Mouse (Mus musculus) kidney, adult 2 months (tissue): ENCODE measurements around the gene Gstm2. TPM values are rescaled to one million over a fixed set of nuclear protein-coding genes. Genes with fewer than 3 reads are reported as not detected.
A peak's percentile ranks its signal among the peaks of the same experiment; 100 is the strongest.

Source experiments
- DNase-seq: peaks from one replicate; pipeline ENCODE4 v3.0.0; 2021
- H3K27ac ChIP-seq: fragments of 200-500 bp; 2 replicates; pipeline ENCODE4 v1.5.1; 2012; ENCODE audit warnings: low read depth, low read length, control low read depth, inconsistent platforms; ENCODE audit not compliant: insufficient read depth
- H3K27me3 ChIP-seq: fragments of 200-500 bp; replicated peaks from 2 replicates; pipeline ENCODE4 v1.6.1; 2012; ENCODE audit warnings: mild to moderate bottlenecking, moderate library complexity, low read length, inconsistent platforms; ENCODE audit not compliant: control insufficient read depth, insufficient read depth
- H3K36me3 ChIP-seq: fragments of 200-500 bp; 2 replicates; pipeline ENCODE4 v1.6.1; 2012; ENCODE audit warnings: mild to moderate bottlenecking, moderate library complexity, low read length, inconsistent platforms; ENCODE audit not compliant: control insufficient read depth, insufficient read depth
- H3K4me1 ChIP-seq: fragments of 200-500 bp; 2 replicates; pipeline ENCODE4 v1.6.1; 2011; ENCODE audit warnings: low read length; ENCODE audit not compliant: control insufficient read depth, insufficient read depth
- H3K4me3 ChIP-seq: fragments of 200-500 bp; 2 replicates; pipeline ENCODE4 v1.5.1; 2011; ENCODE audit warnings: mild to moderate bottlenecking, low read depth, low read length, control low read depth; ENCODE audit not compliant: insufficient read depth
- CTCF ChIP-seq: fragments of 200-500 bp; conservative IDR thresholded peaks from 2 replicates; pipeline ENCODE4 v1.5.1; 2011; ENCODE audit warnings: low read depth, mild to moderate bottlenecking, control low read depth, low read length, moderate library complexity, mixed read lengths; ENCODE audit not compliant: insufficient read depth, insufficient read length
- POLR2A ChIP-seq: fragments of 200-500 bp; IDR thresholded peaks from one replicate; pipeline ENCODE4 v1.6.1; 2011; ENCODE audit warnings: low read depth, low read length, control low read depth
- WGBS: fragments of 180-500 bp; shearing (Covaris S2); methylation state at CpG from one replicate; pipeline ENCODE4 v1.1.7; 2018; 5-methylcytosine and 5-hydroxymethylcytosine counted together
- polyA plus RNA-seq: library from polyadenylated mRNA; depleted of rRNA; stranded (reverse); fragments of >200 nt; gene quantifications from 2 replicates; pipeline ENCODE4 v1.2.3, GENCODE M21; 2012; rRNA removed

The Gstm2 gene
- polyA plus RNA-seq, 1 experiment, result 212 TPM

DNA sequence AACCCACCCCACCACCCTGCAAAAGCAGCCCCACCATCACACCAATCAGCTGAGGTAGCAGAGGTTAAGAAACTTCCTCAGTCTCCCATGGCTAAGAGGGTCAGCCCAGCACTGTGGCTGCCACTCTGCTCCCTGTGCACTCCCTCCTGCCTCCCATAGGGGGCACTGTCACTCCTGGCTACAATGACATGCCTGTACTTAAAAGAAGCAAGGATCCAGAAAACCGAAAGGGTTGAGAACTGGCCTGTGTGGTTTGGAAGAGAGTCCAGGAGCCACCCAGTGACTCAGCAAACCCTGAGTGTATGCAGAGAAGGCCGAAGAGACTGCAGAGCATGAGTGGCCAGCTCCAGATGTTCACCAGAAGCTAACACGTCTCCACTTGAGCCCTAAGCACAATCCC, 46.9 kb downstream of the Gstm2 start:
- H3K27me3 ChIP-seq, result no peaks in the 10 kb centered on the region
- no peak overlapping the region for H3K27ac ChIP-seq
- no peak for TF ChIP-seq POLR2A
- TF ChIP-seq CTCF, result peak; percentile 97
- H3K4me1 ChIP-seq, result 0 out of 2 replicates have a peak, but pooled peaks cover 3% of the 10 kb centered on the region
- DNase-seq, result peak; percentile 83
- WGBS, result 31% methylated on average over 3 of the region's 3 CpGs
- H3K36me3 ChIP-seq, result no peaks in the 10 kb centered on the region
- no peak overlapping the region for H3K4me3 ChIP-seq

DNA sequence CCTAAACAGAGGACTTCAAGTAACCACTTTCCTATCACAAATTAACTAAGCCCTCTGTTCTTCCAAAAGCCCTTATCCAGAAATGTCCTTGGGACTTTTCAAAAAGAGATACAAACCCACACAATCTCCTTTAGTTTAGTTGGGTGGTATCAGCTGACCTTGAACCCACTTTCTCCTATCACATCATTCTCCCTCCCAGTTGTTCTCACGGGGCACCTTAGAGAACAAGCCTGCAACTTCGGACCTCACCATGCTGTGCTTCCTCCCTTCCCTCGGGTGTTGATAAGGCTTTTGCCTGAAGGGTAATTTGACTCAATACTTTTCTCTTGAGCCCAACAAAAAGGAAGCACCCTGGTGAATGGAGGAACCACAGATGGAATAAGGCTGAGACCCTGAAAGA, 50.4 kb downstream of the Gstm2 start:
- DNase-seq, result no peak
- Histone ChIP-seq H3K27me3 (no peaks in the 10 kb centered on the region), H3K4me1 (peaks cover 7% of the 10 kb centered on the region; the same call in 1 of the 2 replicates), H3K27ac (no peak overlapping the region), H3K36me3 (no peaks in the 10 kb centered on the region), H3K4me3 (no peak overlapping the region)
- WGBS, result 68% methylated on average over 3 of the region's 3 CpGs
- TF ChIP-seq POLR2A, result no peak
- TF ChIP-seq CTCF, result no peak

DNA sequence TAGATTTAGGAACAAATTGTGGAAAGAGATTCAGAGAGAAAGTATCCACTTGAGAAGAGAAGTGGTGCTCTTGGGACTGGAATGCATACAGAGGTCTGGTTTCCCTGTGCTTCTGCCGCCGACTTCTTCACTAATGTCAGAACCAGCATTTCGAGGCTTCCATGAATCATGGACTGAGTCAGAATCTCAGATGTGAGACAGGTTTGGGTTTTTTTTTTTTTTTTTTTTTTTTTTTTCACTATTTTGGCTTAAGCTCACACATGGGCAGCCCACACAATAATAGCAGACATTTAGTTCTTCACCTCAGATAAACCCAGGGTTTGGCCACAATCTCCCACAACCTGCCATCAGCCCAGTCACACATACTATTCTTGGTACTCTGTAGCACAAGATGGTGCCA, 51.0 kb downstream of the Gstm2 start:
- no peaks in the 10 kb centered on the region for H3K27me3 ChIP-seq
- WGBS, result 77% methylated on average over 3 of the region's 3 CpGs
- H3K36me3 ChIP-seq, result no peaks in the 10 kb centered on the region
- peaks cover 7% of the 10 kb centered on the region; the same call in 1 of the 2 replicates for H3K4me1 ChIP-seq
- DNase-seq, result no peak
- no peak for TF ChIP-seq POLR2A
- TF ChIP-seq CTCF, result no peak
- no peak overlapping the region for H3K27ac ChIP-seq
- H3K4me3 ChIP-seq, result no peak overlapping the region

DNA sequence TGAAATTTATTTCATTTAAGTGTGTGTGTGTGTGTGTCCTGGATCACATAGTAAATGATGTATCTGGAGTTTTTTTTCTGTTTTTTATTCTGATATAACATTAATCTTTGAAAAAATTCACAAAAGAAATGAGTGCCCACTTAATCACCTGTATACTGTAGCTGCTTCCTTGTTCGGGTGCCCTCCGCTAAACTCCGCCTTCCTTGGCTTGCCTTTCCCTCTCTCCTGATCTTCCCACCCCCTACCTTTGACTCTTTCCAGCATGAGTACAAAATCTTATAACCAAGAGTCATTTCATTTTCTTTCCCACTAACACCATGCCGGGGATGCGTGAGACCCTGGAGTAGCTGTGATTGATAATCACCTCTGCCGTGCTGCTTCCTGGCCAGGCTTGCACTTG, 54.1 kb downstream of the Gstm2 start:
- TF ChIP-seq CTCF (no peak), POLR2A (no peak)
- peak; percentile 71 for DNase-seq
- Histone ChIP-seq H3K4me1 (peaks cover 4% of the 10 kb centered on the region; the same call in 1 of the 2 replicates), H3K27me3 (no peaks in the 10 kb centered on the region), H3K4me3 (no peak overlapping the region), H3K36me3 (no peaks in the 10 kb centered on the region), H3K27ac (no peak overlapping the region)
- WGBS, result 61% methylated on average over 6 of the region's 6 CpGs

Other genes starting within 250 kb of the Gstm2 start
- 10.7 and 12.4 TPM in 2 replicates for gene Csf1, start 226.0 kb downstream of the Gstm2 start, polyA plus RNA-seq
- 0.72 TPM in 2 replicates for gene Eps8l3, start 109.2 kb downstream of the Gstm2 start, polyA plus RNA-seq
- gene Gstm5, start 90.6 kb downstream of the Gstm2 start, polyA plus RNA-seq, result 172 and 198 TPM in 2 replicates
- gene Gstm7, start 54.6 kb downstream of the Gstm2 start, polyA plus RNA-seq, result 24.5 and 28.1 TPM in 2 replicates
- 2.5 and 4.3 TPM in 2 replicates for gene Gstm6, start 42.7 kb downstream of the Gstm2 start, polyA plus RNA-seq
- gene Gstm3, start 17.2 kb downstream of the Gstm2 start, polyA plus RNA-seq, result 0.41 and 0.63 TPM in 2 replicates
- gene Gstm1, start 31.5 kb upstream of the Gstm2 start, polyA plus RNA-seq, result 1,515 and 1,697 TPM in 2 replicates
- 23.4 and 23.9 TPM in 2 replicates for gene Gstm4, start 58.4 kb upstream of the Gstm2 start, polyA plus RNA-seq
- 59.0 and 86.6 TPM in 2 replicates for gene Ampd2, start 100.2 kb upstream of the Gstm2 start, polyA plus RNA-seq
- gene Gnat2, start 106.3 kb upstream of the Gstm2 start, polyA plus RNA-seq, result 0.61 TPM in 2 replicates
- gene Gnai3, start 159.7 kb upstream of the Gstm2 start, polyA plus RNA-seq, result 21.3 and 31.0 TPM in 2 replicates
- not detected in 2 replicates for gene Gpr61, start 168.4 kb upstream of the Gstm2 start, polyA plus RNA-seq
- gene Amigo1, start 199.9 kb upstream of the Gstm2 start, polyA plus RNA-seq, result 18.4 and 25.7 TPM in 2 replicates
- gene Cyb561d1, start 214.8 kb upstream of the Gstm2 start, polyA plus RNA-seq, result 7.0 and 7.1 TPM in 2 replicates
- 23.1 and 29.3 TPM in 2 replicates for gene Atxn7l2, start 224.5 kb upstream of the Gstm2 start, polyA plus RNA-seq
- 37.7 and 38.7 TPM in 2 replicates for gene Sypl2, start 240.2 kb upstream of the Gstm2 start, polyA plus RNA-seq